1 mouse cellular context compared by ENCODE assay signal in genomic region chr4:43037860-43038566, GRCm38 (mm10).
TF ChIP-seq lines count a peak whose summit lies in the region.

No protein-coding gene starts in this region.

TF ChIP-seq in MEL, 35 proteins besides CTCF, POLR2A, EP300 and RAD21 (continued from another document):
- TF ChIP-seq HCFC1 (IDR thresholded peaks at IDR 0.05; ENCODE audit: low read depth, low read length) = peak; percentile 70
- peak; percentile 99 for TF ChIP-seq TCF12 (IDR thresholded peaks at IDR 0.05; ENCODE audit: low read depth, low read length)
- TF ChIP-seq MAFK (IDR thresholded peaks at IDR 0.05; ENCODE audit: borderline replicate concordance, low read depth, low read length) = peak; percentile 69; the same call in 1 of the 2 replicates
- no peak for TF ChIP-seq KAT2A (conservative IDR thresholded peaks at IDR 0.05; ENCODE audit: low read depth, low read length)
- TF ChIP-seq ZMIZ1 (IDR thresholded peaks at IDR 0.05; ENCODE audit: low read depth, low read length) = no peak
- peak; percentile 8; the same call in 1 of the 2 replicates for TF ChIP-seq MXI1 (IDR thresholded peaks at IDR 0.05; ENCODE audit: low read depth, low read length)
- TF ChIP-seq NELFE (IDR thresholded peaks at IDR 0.05; ENCODE audit: low read depth, low read length) = no peak
- TF ChIP-seq CHD2 (IDR thresholded peaks at IDR 0.05; ENCODE audit: low read length) = peak; percentile 83
- TF ChIP-seq USF1 (IDR thresholded peaks at IDR 0.05; ENCODE audit: low read depth, low read length) = no peak
- TF ChIP-seq ELF1 (IDR thresholded peaks at IDR 0.05; ENCODE audit: low read depth, low read length) = peak; percentile 66
- 0 out of 2 replicates have a peak, but pooled peaks have one; percentile 54 for TF ChIP-seq CHD1 (IDR thresholded peaks at IDR 0.05; ENCODE audit: low read depth, low read length)
- TF ChIP-seq USF2 (IDR thresholded peaks at IDR 0.05; ENCODE audit: borderline replicate concordance in 1 of 2, insufficient read depth in 1 of 2, low read depth in 1 of 2, low read length in 2 of 2) = no peak
- peak; percentile 95 for TF ChIP-seq ETS1 (IDR thresholded peaks at IDR 0.05; ENCODE audit: low read depth, low read length)
- peak; percentile 64; the same call in 1 of the 2 replicates for TF ChIP-seq JUND (IDR thresholded peaks at IDR 0.05; ENCODE audit: low read depth, low read length)
- no peak for TF ChIP-seq ZC3H11A (IDR thresholded peaks at IDR 0.05; ENCODE audit: low read depth, low read length)
- no peak for TF ChIP-seq POLR2AphosphoS5 (IDR thresholded peaks at IDR 0.05; ENCODE audit: borderline replicate concordance, low read depth, low read length)
- peak; percentile 91 for TF ChIP-seq SIN3A (IDR thresholded peaks at IDR 0.05; ENCODE audit: low read length)
- TF ChIP-seq ZKSCAN1 (IDR thresholded peaks at IDR 0.05; ENCODE audit: low read depth, low read length) = peak; percentile 66; the same call in 1 of the 2 replicates
